Comparison of ENCODE assay signal across 8 mouse cellular contexts in the genomic region with DNA sequence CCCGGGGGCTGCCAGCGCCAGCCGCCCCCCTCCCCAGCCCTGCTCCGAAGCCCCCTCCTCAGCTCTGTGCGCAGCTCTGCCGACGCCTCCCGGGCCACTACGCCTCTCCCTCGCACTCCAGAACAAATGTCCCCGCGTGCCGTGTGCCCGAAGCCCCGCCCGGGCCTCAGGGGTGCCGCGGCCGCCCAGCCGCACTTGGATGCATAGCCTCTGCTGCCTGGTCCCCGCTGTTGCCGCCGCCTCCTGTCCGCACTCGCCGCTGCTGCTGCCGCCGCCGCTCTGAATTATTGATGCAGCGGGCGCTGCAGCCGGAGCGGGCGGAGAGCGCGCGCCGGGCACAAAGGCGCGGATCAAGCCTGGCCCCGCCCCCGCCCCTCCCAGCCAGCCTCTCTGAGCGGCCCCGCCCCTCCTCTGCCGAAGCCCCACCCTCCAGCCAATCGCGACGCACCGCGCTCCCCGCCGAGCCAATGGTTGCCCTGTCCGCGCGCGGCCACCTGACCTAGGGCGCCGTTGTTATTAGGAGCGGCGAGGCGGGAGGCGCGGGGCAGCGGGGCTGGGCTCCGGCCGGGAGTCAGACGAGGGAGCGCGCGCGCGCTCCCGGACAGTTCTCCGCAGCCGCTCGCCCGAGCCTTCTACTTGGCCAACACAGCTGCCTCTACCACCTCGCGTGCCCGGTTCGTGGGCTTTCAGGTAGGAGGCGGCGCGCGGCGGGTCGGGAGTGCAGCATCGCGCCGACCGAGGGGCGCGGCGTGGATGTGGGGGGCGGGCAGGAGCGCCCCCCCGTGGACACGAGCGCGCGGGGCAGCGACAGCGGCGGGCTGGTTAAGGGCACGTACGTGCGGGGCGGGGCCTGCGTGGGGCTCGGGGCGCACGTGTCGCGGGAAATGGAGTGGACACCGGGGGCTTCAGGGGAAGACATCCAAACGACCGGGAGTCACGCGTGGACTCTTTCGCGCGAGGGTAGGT. TPM values are rescaled to one million over a fixed set of nuclear protein-coding genes. Genes with fewer than 3 reads are reported as not detected.
DNase-seq lines count a peak whose midpoint lies in the region; ATAC-seq lines count a peak whose summit lies in the region.

A gene (minus strand): TSS at position 339 of the 966 bp plus-strand sequence.

- peak; percentile 94 for ATAC-seq in hindbrain, embryonic 12.5 days (ENCODE audit: low FRiP score)
- ATAC-seq in lung, embryonic 15.5 days (ENCODE audit: borderline replicate concordance, extremely low read depth, low FRiP score, low TSS enrichment): peak; percentile 96

- peak within 1 kb of the TSS; percentile 92 for H3K4me2 ChIP-seq in hindbrain, embryonic 12.5 days (replicated peaks)
- peak within 1 kb of the TSS; percentile 96 for H3K4me2 ChIP-seq in lung, embryonic 15.5 days

- peak within 1 kb of the TSS; percentile 74 for H3K9ac ChIP-seq in hindbrain, embryonic 12.5 days
- H3K9ac ChIP-seq in lung, embryonic 15.5 days: 0 out of 2 replicates have a peak within 1 kb of the TSS, but pooled peaks have one; percentile 3

- peak within 1 kb of the TSS; percentile 86 for H3K27ac ChIP-seq in hindbrain, embryonic 12.5 days
- H3K27ac ChIP-seq in lung, embryonic 15.5 days: no peak within 1 kb of the TSS

- under 1% methylated on average over 111 of the region's 122 CpGs for WGBS in hindbrain, embryonic 12.5 days
- under 1% methylated on average over 101 of the region's 122 CpGs for WGBS in lung, embryonic 15.5 days

- H3K27me3 ChIP-seq in hindbrain, embryonic 12.5 days: peaks cover 62% of the 10 kb centered on the region
- H3K27me3 ChIP-seq in lung, embryonic 15.5 days: peaks cover 94% of the 10 kb centered on the region

- H3K36me3 ChIP-seq in hindbrain, embryonic 12.5 days: no peaks in the 10 kb centered on the region
- H3K36me3 ChIP-seq in lung, embryonic 15.5 days: no peaks in the 10 kb centered on the region

- no peaks in the 10 kb centered on the region for H3K9me3 ChIP-seq in hindbrain, embryonic 12.5 days (replicated peaks)
- no peaks in the 10 kb centered on the region for H3K9me3 ChIP-seq in lung, embryonic 15.5 days

- peak within 1 kb of the TSS; percentile 66 for H3K4me3 ChIP-seq in hindbrain, embryonic 12.5 days
- peak within 1 kb of the TSS; percentile 50 for H3K4me3 ChIP-seq in lung, embryonic 15.5 days

- H3K4me1 ChIP-seq in hindbrain, embryonic 12.5 days: peaks cover 48% of the 10 kb centered on the region
- peaks cover 39% of the 10 kb centered on the region for H3K4me1 ChIP-seq in lung, embryonic 15.5 days

- DNase-seq in adrenal gland, adult 18-20 months (ENCODE audit: low spot score in 2 of 2): peak; percentile 76 to 81
- peak; percentile 94 to 97 for DNase-seq in cerebellum, postnatal 36 days
- peak; percentile 66 to 70 for DNase-seq in frontal cortex, postnatal 25 days (ENCODE audit: low spot score in 2 of 2)
- DNase-seq in layer of hippocampus, postnatal 10 days (ENCODE audit: low spot score in 2 of 2): peak; percentile 85 to 90
- peak; percentile 76 for DNase-seq in ovary, postnatal 14 days (ENCODE audit: low spot score)
- peak; percentile 21 to 34 for DNase-seq in thymus, postnatal 36 days

RNA-seq across cellular contexts. Expression of the gene that starts here (rescaled TPM):
- under 1 TPM in 1 of 2 experiments, not detected in 1; 0.70 TPM for total RNA-seq in adrenal gland, adult 18-20 months (2021)
- polyA plus RNA-seq in hindbrain, embryonic 12.5 days (2016; fragmentation: Nextera tagmentation; extraction: Ambion mirVana): 21.5 and 27.0 TPM in 2 replicates
- total RNA-seq in layer of hippocampus, postnatal 10 days (2021): 10 to 100 TPM; 15.0 to 20.9 TPM
- 0.14 TPM in 1 of 2 replicates, not detected in the other for polyA plus RNA-seq in lung, embryonic 15.5 days (2015; fragmentation: Nextera tagmentation; extraction: Ambion mirVana)

Comparison
In these comparisons a context has a peak if more than half of its experiments do, and no peak if none do; other contexts are left out.
1. RNA of the gene that starts here (total RNA-seq): 15.0 to 20.9 TPM in layer of hippocampus, postnatal 10 days; 0.70 TPM in adrenal gland, adult 18-20 months; every median in the first group is over 4 times any median in the second.
2. RNA of the gene that starts here (polyA plus RNA-seq): 21.5 to 27.0 TPM in hindbrain, embryonic 12.5 days; 0.14 TPM in lung, embryonic 15.5 days; every median in the first group is over 10 times any median in the second.
3. Peak in DNase-seq in adrenal gland, adult 18-20 months; RNA of the gene not detected or under 1 TPM.
4. Peak in ATAC-seq, H3K4me3 ChIP-seq, H3K9ac ChIP-seq and H3K4me2 ChIP-seq in lung, embryonic 15.5 days; RNA of the gene not detected or under 1 TPM.
5. DNase-seq: peak in every context shown above with its lines; median percentile 96 in cerebellum, postnatal 36 days; 88 in layer of hippocampus, postnatal 10 days; 78 in adrenal gland, adult 18-20 months; 76 in ovary, postnatal 14 days; 68 in frontal cortex, postnatal 25 days; 28 in thymus, postnatal 36 days.